Mouse (Mus musculus): ENCODE measurements around the gene Kcna6. TPM values are rescaled to one million over a fixed set of nuclear protein-coding genes. Genes with fewer than 3 reads are reported as not detected.
A peak's percentile ranks its signal among the peaks of the same experiment; 100 is the strongest.

Gene Kcna6
- polyA plus RNA-seq, 2 experiments: 8.5 to 8.6 TPM

GRCm38 (mm10) chr6:126705936-126706335 is 34.5 kb downstream of the Kcna6 start:
- no peak for DNase-seq (ENCODE audit: low spot score)
- no peak for TF ChIP-seq POLR2A (IDR thresholded peaks at IDR 0.05; ENCODE audit: borderline replicate concordance, extremely low read depth, insufficient read depth, insufficient read length)
- H3K36me3 ChIP-seq (ENCODE audit: control insufficient read depth, insufficient read depth, low read length): no peaks in the 10 kb centered on the region
- no peak overlapping the region for H3K4me3 ChIP-seq (replicated peaks; ENCODE audit: low read length)
- no peak overlapping the region for H3K27ac ChIP-seq (replicated peaks; ENCODE audit: low read depth, low read length)
- H3K4me2 ChIP-seq (replicated peaks; ENCODE audit: low read depth, low read length, severe bottlenecking): no peak overlapping the region
- no peak for ATAC-seq (ENCODE audit: low FRiP score, low read depth)
- 74% methylated on average over 6 of the region's 6 CpGs for WGBS
- H3K4me1 ChIP-seq (ENCODE audit: control insufficient read depth, insufficient read depth, low read length): no peaks in the 10 kb centered on the region
- no peaks in the 10 kb centered on the region for H3K9me3 ChIP-seq (ENCODE audit: control insufficient read depth, low read length)
- no peak overlapping the region for H3K9ac ChIP-seq (ENCODE audit: low read depth, low read length, severe bottlenecking)
- H3K27me3 ChIP-seq (ENCODE audit: control insufficient read depth, insufficient read depth, low read length): no peaks in the 10 kb centered on the region

- no peak for TF ChIP-seq POLR2A (IDR thresholded peaks at IDR 0.05; ENCODE audit: borderline replicate concordance, extremely low read depth, insufficient read depth, insufficient read length)
- H3K4me2 ChIP-seq (replicated peaks; ENCODE audit: low read depth, low read length, severe bottlenecking): no peak overlapping the region
- H3K27me3 ChIP-seq (ENCODE audit: control insufficient read depth, insufficient read depth, low read length): no peaks in the 10 kb centered on the region
- H3K27ac ChIP-seq (replicated peaks; ENCODE audit: low read depth, low read length): no peak overlapping the region
- H3K36me3 ChIP-seq (ENCODE audit: control insufficient read depth, insufficient read depth, low read length): no peaks in the 10 kb centered on the region
- no peak overlapping the region for H3K4me3 ChIP-seq (replicated peaks; ENCODE audit: low read length)
- no peaks in the 10 kb centered on the region for H3K4me1 ChIP-seq (ENCODE audit: control insufficient read depth, insufficient read depth, low read length)
- DNase-seq (ENCODE audit: low spot score) (peak; percentile 70), ATAC-seq (ENCODE audit: low FRiP score, low read depth) (no peak)
- H3K9ac ChIP-seq (ENCODE audit: low read depth, low read length, severe bottlenecking): no peak overlapping the region
- 36% methylated on average over 4 of the region's 4 CpGs for WGBS
- H3K9me3 ChIP-seq (ENCODE audit: control insufficient read depth, low read length): no peaks in the 10 kb centered on the region
These were observed 36.0 kb downstream of the Kcna6 start for GRCm38 (mm10) chr6:126704430-126704829.

- Histone ChIP-seq H3K9ac (ENCODE audit: low read depth, low read length, severe bottlenecking) (no peak overlapping the region), H3K4me3 (replicated peaks; ENCODE audit: low read length) (no peak overlapping the region), H3K36me3 (ENCODE audit: control insufficient read depth, insufficient read depth, low read length) (no peaks in the 10 kb centered on the region), H3K27me3 (ENCODE audit: control insufficient read depth, insufficient read depth, low read length) (no peaks in the 10 kb centered on the region), H3K4me1 (ENCODE audit: control insufficient read depth, insufficient read depth, low read length) (no peaks in the 10 kb centered on the region), H3K9me3 (ENCODE audit: control insufficient read depth, low read length) (no peaks in the 10 kb centered on the region), H3K27ac (replicated peaks; ENCODE audit: low read depth, low read length) (no peak overlapping the region), H3K4me2 (replicated peaks; ENCODE audit: low read depth, low read length, severe bottlenecking) (peak overlapping the region; percentile 37)
- ATAC-seq (ENCODE audit: low FRiP score, low read depth): peak; percentile 69; the same call in 1 of the 2 replicates
- no peak for TF ChIP-seq POLR2A (IDR thresholded peaks at IDR 0.05; ENCODE audit: borderline replicate concordance, extremely low read depth, insufficient read depth, insufficient read length)
- under 1% methylated on average over 12 of the region's 12 CpGs for WGBS
- peak; percentile 82 for DNase-seq (ENCODE audit: low spot score)
These were observed 38.4 kb downstream of the Kcna6 start for GRCm38 (mm10) chr6:126702116-126702515.

- WGBS: 65% methylated on average over 23 of the region's 23 CpGs
These were observed 39.3 kb downstream of the Kcna6 start for GRCm38 (mm10) chr6:126701196-126701595.

GRCm38 (mm10) chr6:126699995-126700394 is 40.5 kb downstream of the Kcna6 start:
- Histone ChIP-seq H3K27ac (replicated peaks; ENCODE audit: low read depth, low read length) (no peak overlapping the region), H3K4me1 (ENCODE audit: control insufficient read depth, insufficient read depth, low read length) (no peaks in the 10 kb centered on the region), H3K27me3 (ENCODE audit: control insufficient read depth, insufficient read depth, low read length) (no peaks in the 10 kb centered on the region), H3K9ac (ENCODE audit: low read depth, low read length, severe bottlenecking) (no peak overlapping the region), H3K4me3 (replicated peaks; ENCODE audit: low read length) (no peak overlapping the region), H3K36me3 (ENCODE audit: control insufficient read depth, insufficient read depth, low read length) (no peaks in the 10 kb centered on the region), H3K4me2 (replicated peaks; ENCODE audit: low read depth, low read length, severe bottlenecking) (no peak overlapping the region), H3K9me3 (ENCODE audit: control insufficient read depth, low read length) (no peaks in the 10 kb centered on the region)
- no peak for ATAC-seq (ENCODE audit: low FRiP score, low read depth)
- no peak for TF ChIP-seq POLR2A (IDR thresholded peaks at IDR 0.05; ENCODE audit: borderline replicate concordance, extremely low read depth, insufficient read depth, insufficient read length)
- no peak for DNase-seq (ENCODE audit: low spot score)
- WGBS: 79% methylated on average over 5 of the region's 5 CpGs

More at GRCm38 (mm10) chr6:126701196-126701595, 39.3 kb downstream of the Kcna6 start:
- no peaks in the 10 kb centered on the region for H3K4me1 ChIP-seq (ENCODE audit: control insufficient read depth, insufficient read depth, low read length)
- H3K27ac ChIP-seq (replicated peaks; ENCODE audit: low read depth, low read length): no peak overlapping the region
- no peak overlapping the region for H3K4me2 ChIP-seq (replicated peaks; ENCODE audit: low read depth, low read length, severe bottlenecking)
- ATAC-seq (ENCODE audit: low FRiP score, low read depth): no peak
- H3K9me3 ChIP-seq (ENCODE audit: control insufficient read depth, low read length): no peaks in the 10 kb centered on the region
- no peaks in the 10 kb centered on the region for H3K27me3 ChIP-seq (ENCODE audit: control insufficient read depth, insufficient read depth, low read length)
- H3K4me3 ChIP-seq (replicated peaks; ENCODE audit: low read length): no peak overlapping the region
- H3K9ac ChIP-seq (ENCODE audit: low read depth, low read length, severe bottlenecking): no peak overlapping the region
- DNase-seq (ENCODE audit: low spot score): no peak
- no peaks in the 10 kb centered on the region for H3K36me3 ChIP-seq (ENCODE audit: control insufficient read depth, insufficient read depth, low read length)
- TF ChIP-seq POLR2A (IDR thresholded peaks at IDR 0.05; ENCODE audit: borderline replicate concordance, extremely low read depth, insufficient read depth, insufficient read length): no peak

GRCm38 (mm10) chr6:126687120-126687519 is 53.4 kb downstream of the Kcna6 start:
- Histone ChIP-seq H3K4me2 (replicated peaks; ENCODE audit: low read depth, low read length, severe bottlenecking) (no peak overlapping the region), H3K4me1 (ENCODE audit: control insufficient read depth, insufficient read depth, low read length) (no peaks in the 10 kb centered on the region), H3K27me3 (ENCODE audit: control insufficient read depth, insufficient read depth, low read length) (no peaks in the 10 kb centered on the region), H3K9ac (ENCODE audit: low read depth, low read length, severe bottlenecking) (no peak overlapping the region), H3K36me3 (ENCODE audit: control insufficient read depth, insufficient read depth, low read length) (no peaks in the 10 kb centered on the region), H3K27ac (replicated peaks; ENCODE audit: low read depth, low read length) (no peak overlapping the region), H3K9me3 (ENCODE audit: control insufficient read depth, low read length) (no peaks in the 10 kb centered on the region), H3K4me3 (replicated peaks; ENCODE audit: low read length) (no peak overlapping the region)
- ATAC-seq (ENCODE audit: low FRiP score, low read depth) (no peak), DNase-seq (ENCODE audit: low spot score) (no peak)
- TF ChIP-seq POLR2A (IDR thresholded peaks at IDR 0.05; ENCODE audit: borderline replicate concordance, extremely low read depth, insufficient read depth, insufficient read length): no peak
- 38% methylated on average over 4 of the region's 4 CpGs for WGBS

Measured in limb, embryonic 14.5 days (tissue).